Mouse (Mus musculus): ENCODE measurements around the gene Zkscan5.

DNA sequence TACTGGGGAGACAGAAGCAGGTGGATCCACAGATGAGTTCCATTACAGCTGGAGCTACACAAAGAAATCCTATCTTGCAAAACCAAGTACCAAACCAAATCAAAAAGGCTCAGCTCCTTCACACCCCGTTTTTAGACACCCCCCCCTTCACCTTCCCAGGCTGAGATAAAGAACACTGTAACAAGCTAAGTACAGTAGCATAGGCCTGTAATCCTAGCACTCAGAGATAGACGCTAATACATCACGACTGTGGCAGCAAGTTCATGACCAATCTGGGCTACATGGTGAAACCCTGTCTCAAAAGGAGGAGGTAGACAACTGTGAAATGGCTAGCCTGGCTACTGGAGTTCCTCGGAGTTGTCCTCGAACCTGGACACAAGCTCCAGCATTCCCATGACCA, 14.0 kb upstream of the Zkscan5 start:
- TF ChIP-seq CTCF (IDR thresholded peaks at IDR 0.05; ENCODE audit: low read depth, low read length) (no peak), POLR2A (IDR thresholded peaks at IDR 0.05; ENCODE audit: extremely low read depth, insufficient read depth, low read length) (no peak)
